Mouse (Mus musculus): ENCODE measurements around the gene 1600002K03Rik. TPM values are rescaled to one million over a fixed set of nuclear protein-coding genes. Genes with fewer than 3 reads are reported as not detected.

Gene 1600002K03Rik
- polyA plus RNA-seq, 1 experiment = 11.2 TPM

- Histone ChIP-seq H3K27ac (ENCODE audit: insufficient read depth, low read depth, low read length) (0 out of 2 replicates have a peak overlapping the region, but pooled peaks have one; percentile 0), H3K4me1 (ENCODE audit: control insufficient read depth, insufficient read depth, low read length) (peaks cover 23% of the 10 kb centered on the region), H3K36me3 (ENCODE audit: control insufficient read depth, insufficient read depth, low read length) (peaks cover 6% of the 10 kb centered on the region; the same call in 1 of the 2 replicates), H3K4me3 (ENCODE audit: insufficient read depth, low read depth, low read length) (no peak overlapping the region), H3K27me3 (replicated peaks; ENCODE audit: control insufficient read depth, insufficient read depth, low read length) (no peaks in the 10 kb centered on the region)
- DNase-seq = peak; percentile 84
- WGBS = 55% methylated on average over 6 of the region's 6 CpGs
- no peak for TF ChIP-seq POLR2A (IDR thresholded peaks at IDR 0.05; ENCODE audit: low read depth, low read length)
- no peak for TF ChIP-seq CTCF (conservative IDR thresholded peaks at IDR 0.05; ENCODE audit: insufficient read depth, insufficient read length, low read depth, low read length)
Observed at GRCm38 (mm10) chr10:80145896-80146295, 26.8 kb upstream of the 1600002K03Rik start.

- H3K4me3 ChIP-seq (ENCODE audit: insufficient read depth, low read depth, low read length) = no peak overlapping the region
- DNase-seq = peak; percentile 74
- TF ChIP-seq POLR2A (IDR thresholded peaks at IDR 0.05; ENCODE audit: low read depth, low read length) = no peak
- peak overlapping the region; percentile 97 for H3K27ac ChIP-seq (ENCODE audit: insufficient read depth, low read depth, low read length)
- peaks cover 6% of the 10 kb centered on the region; the same call in 1 of the 2 replicates for H3K36me3 ChIP-seq (ENCODE audit: control insufficient read depth, insufficient read depth, low read length)
- H3K4me1 ChIP-seq (ENCODE audit: control insufficient read depth, insufficient read depth, low read length) = peaks cover 23% of the 10 kb centered on the region
- 40% methylated on average over 4 of the region's 4 CpGs for WGBS
- H3K27me3 ChIP-seq (replicated peaks; ENCODE audit: control insufficient read depth, insufficient read depth, low read length) = no peaks in the 10 kb centered on the region
Observed at GRCm38 (mm10) chr10:80146568-80147011, 26.2 kb upstream of the 1600002K03Rik start.

GRCm38 (mm10) chr10:80147146-80147718 is 25.5 kb upstream of the 1600002K03Rik start:
- peaks cover 6% of the 10 kb centered on the region; the same call in 1 of the 2 replicates for H3K36me3 ChIP-seq (ENCODE audit: control insufficient read depth, insufficient read depth, low read length)
- H3K27ac ChIP-seq (ENCODE audit: insufficient read depth, low read depth, low read length) = peak overlapping the region; percentile 97
- TF ChIP-seq POLR2A (IDR thresholded peaks at IDR 0.05; ENCODE audit: low read depth, low read length) (no peak), CTCF (conservative IDR thresholded peaks at IDR 0.05; ENCODE audit: insufficient read depth, insufficient read length, low read depth, low read length) (no peak)
- no peaks in the 10 kb centered on the region for H3K27me3 ChIP-seq (replicated peaks; ENCODE audit: control insufficient read depth, insufficient read depth, low read length)
- no peak for DNase-seq
- H3K4me3 ChIP-seq (ENCODE audit: insufficient read depth, low read depth, low read length) = peak overlapping the region; percentile 91; the same call in 1 of the 2 replicates
- H3K4me1 ChIP-seq (ENCODE audit: control insufficient read depth, insufficient read depth, low read length) = peaks cover 24% of the 10 kb centered on the region
- 45% methylated on average over 5 of the region's 5 CpGs for WGBS

- TF ChIP-seq CTCF (conservative IDR thresholded peaks at IDR 0.05; ENCODE audit: insufficient read depth, insufficient read length, low read depth, low read length) (peak; percentile 49), POLR2A (IDR thresholded peaks at IDR 0.05; ENCODE audit: low read depth, low read length) (peak; percentile 96)
- 2% methylated on average over 42 of the region's 42 CpGs for WGBS
- DNase-seq = peak; percentile 94
Observed at GRCm38 (mm10) chr10:80147719-80148601, 24.8 kb upstream of the 1600002K03Rik start, which contains the start of gene Midn. Gene Midn, plus strand, starts transcription at chr10:80148272.

GRCm38 (mm10) chr10:80148610-80149290 is 24.0 kb upstream of the 1600002K03Rik start:
- TF ChIP-seq POLR2A (IDR thresholded peaks at IDR 0.05; ENCODE audit: low read depth, low read length) (no peak), CTCF (conservative IDR thresholded peaks at IDR 0.05; ENCODE audit: insufficient read depth, insufficient read length, low read depth, low read length) (peak; percentile 58)
- DNase-seq = peak; percentile 97
- Histone ChIP-seq H3K4me1 (ENCODE audit: control insufficient read depth, insufficient read depth, low read length) (peaks cover 32% of the 10 kb centered on the region), H3K27me3 (replicated peaks; ENCODE audit: control insufficient read depth, insufficient read depth, low read length) (no peaks in the 10 kb centered on the region), H3K27ac (ENCODE audit: insufficient read depth, low read depth, low read length) (peak overlapping the region; percentile 97), H3K4me3 (ENCODE audit: insufficient read depth, low read depth, low read length) (peak overlapping the region; percentile 91), H3K36me3 (ENCODE audit: control insufficient read depth, insufficient read depth, low read length) (peaks cover 6% of the 10 kb centered on the region; the same call in 1 of the 2 replicates)
- WGBS = 1% methylated on average over 57 of the region's 57 CpGs

More at GRCm38 (mm10) chr10:80147719-80148601, 24.8 kb upstream of the 1600002K03Rik start, which contains the start of gene Midn:
- Histone ChIP-seq H3K4me3 (ENCODE audit: insufficient read depth, low read depth, low read length) (peak within 1 kb of the TSS; percentile 91), H3K27me3 (replicated peaks; ENCODE audit: control insufficient read depth, insufficient read depth, low read length) (no peaks in the 10 kb centered on the region), H3K36me3 (ENCODE audit: control insufficient read depth, insufficient read depth, low read length) (peaks cover 6% of the 10 kb centered on the region; the same call in 1 of the 2 replicates), H3K4me1 (ENCODE audit: control insufficient read depth, insufficient read depth, low read length) (peaks cover 30% of the 10 kb centered on the region), H3K27ac (ENCODE audit: insufficient read depth, low read depth, low read length) (peak within 1 kb of the TSS; percentile 97)

GRCm38 (mm10) chr10:80149291-80150225 is 23.2 kb upstream of the 1600002K03Rik start:
- WGBS = under 1% methylated on average over 88 of the region's 88 CpGs
- DNase-seq = peak; percentile 99
- no peaks in the 10 kb centered on the region for H3K27me3 ChIP-seq (replicated peaks; ENCODE audit: control insufficient read depth, insufficient read depth, low read length)
- peaks cover 38% of the 10 kb centered on the region for H3K4me1 ChIP-seq (ENCODE audit: control insufficient read depth, insufficient read depth, low read length)
- peak overlapping the region; percentile 91 for H3K4me3 ChIP-seq (ENCODE audit: insufficient read depth, low read depth, low read length)
- TF ChIP-seq POLR2A (IDR thresholded peaks at IDR 0.05; ENCODE audit: low read depth, low read length) (peak; percentile 75), CTCF (conservative IDR thresholded peaks at IDR 0.05; ENCODE audit: insufficient read depth, insufficient read length, low read depth, low read length) (no peak)
- peak overlapping the region; percentile 97 for H3K27ac ChIP-seq (ENCODE audit: insufficient read depth, low read depth, low read length)
- H3K36me3 ChIP-seq (ENCODE audit: control insufficient read depth, insufficient read depth, low read length) = peaks cover 14% of the 10 kb centered on the region

Measured in kidney, adult 2 months (tissue).